Mouse (Mus musculus) heart, adult 2 months (tissue): Measurements from ENCODE around the gene Slco3a1.

Experiments used
- CTCF ChIP-seq: fragments of 200-600 bp; IDR thresholded peaks from 2 replicates; pipeline ENCODE4 v1.8.1; 2022; ENCODE audit warnings: antibody characterized with exemption, mild to moderate bottlenecking, moderate library complexity
- EP300 ChIP-seq: fragments of 200-500 bp; IDR thresholded peaks from 2 replicates; pipeline ENCODE4 v1.6.1; 2011; ENCODE audit warnings: low read depth, low read length, control low read depth; ENCODE audit not compliant: insufficient read depth
- POLR2A ChIP-seq: fragments of 200-500 bp; IDR thresholded peaks from 2 replicates; pipeline ENCODE4 v1.6.1; 2011; ENCODE audit warnings: mild to moderate bottlenecking, low read depth, low read length, control low read depth; ENCODE audit not compliant: insufficient read depth

- TF ChIP-seq POLR2A: no peak
- TF ChIP-seq CTCF: no peak
- no peak for TF ChIP-seq EP300
These were observed 121.6 kb downstream of the Slco3a1 start for GRCm38 (mm10) chr7:74432950-74433349.
